Mouse (Mus musculus) liver, embryonic 11.5 days (tissue): ENCODE results near the gene Tnpo3. TPM values are rescaled to one million over a fixed set of nuclear protein-coding genes. Genes with fewer than 3 reads are reported as not detected.

ENCODE experiments used
- ATAC-seq: fragments of 200-750 bp; cut with Nextera tagmentation; replicated peaks from 2 replicates; pipeline ENCODE4 v1.8.0; 2017; ENCODE audit warnings: moderate number of reproducible peaks, mild to moderate bottlenecking, moderate TSS enrichment, moderate library complexity; ENCODE audit not compliant: low FRiP score
- DNase-seq: peaks from one replicate; pipeline ENCODE4 v3.0.0-alpha.2; 2017; ENCODE audit warnings: low spot score
- H3K27ac ChIP-seq: fragments of 300-500 bp; sonication (generic); 2 replicates; pipeline ENCODE4 v1.5.1; 2014; ENCODE audit warnings: mild to moderate bottlenecking, low read depth, low read length, control low read depth
- H3K27me3 ChIP-seq: fragments of 300-500 bp; sonication (generic); replicated peaks from 2 replicates; pipeline ENCODE4 v1.6.1; 2014; ENCODE audit warnings: low read length, mixed read lengths; ENCODE audit not compliant: control insufficient read depth, insufficient read depth
- H3K36me3 ChIP-seq: fragments of 300-500 bp; sonication (generic); 2 replicates; pipeline ENCODE4 v1.6.1; 2014; ENCODE audit warnings: mild to moderate bottlenecking, low read length, moderate library complexity, mixed read lengths; ENCODE audit not compliant: control insufficient read depth, insufficient read depth
- H3K4me1 ChIP-seq: fragments of 300-500 bp; sonication (generic); replicated peaks from 2 replicates; pipeline ENCODE4 v1.6.1; 2014; ENCODE audit warnings: low read length, mixed read lengths; ENCODE audit not compliant: control insufficient read depth, insufficient read depth
- H3K4me2 ChIP-seq: fragments of 300-500 bp; sonication (generic); 2 replicates; pipeline ENCODE4 v1.6.1; 2014; ENCODE audit warnings: mild to moderate bottlenecking, control low read depth, moderate library complexity
- H3K4me3 ChIP-seq: fragments of 300-500 bp; sonication (generic); 2 replicates; pipeline ENCODE4 v1.5.1; 2014; ENCODE audit warnings: low read depth, low read length, control low read depth
- H3K9ac ChIP-seq: fragments of 300-500 bp; sonication (generic); 2 replicates; pipeline ENCODE4 v1.6.1; 2014; ENCODE audit warnings: low read depth, low read length, control low read depth
- H3K9me3 ChIP-seq: fragments of 300-500 bp; sonication (generic); 2 replicates; pipeline ENCODE4 v1.6.1; 2016; ENCODE audit warnings: low read length, inconsistent platforms, mixed read lengths; ENCODE audit not compliant: control insufficient read depth
- WGBS: fragments of 180-500 bp; shearing (Covaris S2); extraction: QIAGEN DNeasy Blood & Tissue Kit; methylation state at CpG from one replicate; pipeline ENCODE4 v1.1.7; 2014; 5-methylcytosine and 5-hydroxymethylcytosine counted together
- polyA plus RNA-seq: library from polyadenylated mRNA; unstranded; fragments of >200 nt; fragmentation: Nextera tagmentation; extraction: Ambion mirVana; gene quantifications from 2 replicates; pipeline ENCODE4 v1.2.1, GENCODE M21; 2014

The Tnpo3 gene
- polyA plus RNA-seq, 1 experiment from 2014 or later: 86.5 TPM

- no peak overlapping the region for H3K4me3 ChIP-seq
- H3K36me3 ChIP-seq: peaks cover 9% of the 10 kb centered on the region; the same call in 1 of the 2 replicates
- H3K4me1 ChIP-seq: no peaks in the 10 kb centered on the region
- 91% methylated on average over 8 of the region's 8 CpGs for WGBS
- ATAC-seq (no peak), DNase-seq (no peak)
- H3K27ac ChIP-seq: no peak overlapping the region
- no peak overlapping the region for H3K4me2 ChIP-seq
- no peak overlapping the region for H3K9ac ChIP-seq
- H3K9me3 ChIP-seq: no peaks in the 10 kb centered on the region
- no peaks in the 10 kb centered on the region for H3K27me3 ChIP-seq
These were observed 70.2 kb downstream of the Tnpo3 start for GRCm38 (mm10) chr6:29539502-29539901.

- H3K9me3 ChIP-seq: no peaks in the 10 kb centered on the region
- H3K27me3 ChIP-seq: no peaks in the 10 kb centered on the region
- H3K27ac ChIP-seq: no peak overlapping the region
- H3K4me1 ChIP-seq: no peaks in the 10 kb centered on the region
- ATAC-seq: no peak
- no peak overlapping the region for H3K4me2 ChIP-seq
- DNase-seq: no peak
- H3K4me3 ChIP-seq: no peak overlapping the region
- H3K36me3 ChIP-seq: peaks cover 4% of the 10 kb centered on the region; the same call in 1 of the 2 replicates
- H3K9ac ChIP-seq: no peak overlapping the region
- WGBS: 82% methylated on average over 3 of the region's 3 CpGs
These were observed 72.5 kb downstream of the Tnpo3 start for GRCm38 (mm10) chr6:29537221-29537620.

GRCm38 (mm10) chr6:29536651-29537193, 73.0 kb downstream of the Tnpo3 start:
- Histone ChIP-seq H3K4me2 (no peak overlapping the region), H3K36me3 (peaks cover 4% of the 10 kb centered on the region; the same call in 1 of the 2 replicates), H3K27me3 (no peaks in the 10 kb centered on the region), H3K27ac (no peak overlapping the region), H3K9me3 (no peaks in the 10 kb centered on the region), H3K4me1 (no peaks in the 10 kb centered on the region), H3K9ac (no peak overlapping the region), H3K4me3 (no peak overlapping the region)
- DNase-seq (no peak), ATAC-seq (no peak)
- WGBS: 67% methylated on average over 4 of the region's 4 CpGs

GRCm38 (mm10) chr6:29535316-29535715, 74.4 kb downstream of the Tnpo3 start:
- Histone ChIP-seq H3K36me3 (peaks cover 3% of the 10 kb centered on the region; the same call in 1 of the 2 replicates), H3K4me2 (no peak overlapping the region), H3K9me3 (no peaks in the 10 kb centered on the region), H3K4me3 (no peak overlapping the region), H3K27me3 (no peaks in the 10 kb centered on the region; the same call in 1 of the 2 replicates), H3K4me1 (no peaks in the 10 kb centered on the region), H3K9ac (no peak overlapping the region), H3K27ac (no peak overlapping the region)
- ATAC-seq (no peak), DNase-seq (no peak)
- WGBS: 73% methylated on average over 6 of the region's 6 CpGs

GRCm38 (mm10) chr6:29530050-29530449, 79.6 kb downstream of the Tnpo3 start:
- no peak for DNase-seq
- Histone ChIP-seq H3K9me3 (no peaks in the 10 kb centered on the region), H3K27me3 (peaks cover 38% of the 10 kb centered on the region), H3K4me3 (no peak overlapping the region), H3K36me3 (no peaks in the 10 kb centered on the region), H3K27ac (no peak overlapping the region), H3K4me1 (peaks cover 9% of the 10 kb centered on the region), H3K9ac (no peak overlapping the region), H3K4me2 (peak overlapping the region; percentile 48; the same call in 1 of the 2 replicates)
- ATAC-seq: no peak
- 54% methylated on average over 4 of the region's 4 CpGs for WGBS

GRCm38 (mm10) chr6:29529444-29529820, 80.3 kb downstream of the Tnpo3 start:
- peak overlapping the region; percentile 30 for H3K4me3 ChIP-seq

GRCm38 (mm10) chr6:29528561-29529443, 80.9 kb downstream of the Tnpo3 start:
- Histone ChIP-seq H3K36me3 (no peaks in the 10 kb centered on the region), H3K27me3 (peaks cover 38% of the 10 kb centered on the region), H3K9ac (0 out of 2 replicates have a peak overlapping the region, but pooled peaks have one; percentile 25), H3K4me3 (peak overlapping the region; percentile 30), H3K9me3 (no peaks in the 10 kb centered on the region), H3K4me2 (peak overlapping the region; percentile 83), H3K4me1 (peaks cover 9% of the 10 kb centered on the region), H3K27ac (no peak overlapping the region)
- 22% methylated on average over 13 of the region's 13 CpGs for WGBS
- ATAC-seq: no peak
- no peak for DNase-seq

More at GRCm38 (mm10) chr6:29529444-29529820, 80.3 kb downstream of the Tnpo3 start:
- Histone ChIP-seq H3K4me2 (peak overlapping the region; percentile 48), H3K27me3 (peaks cover 38% of the 10 kb centered on the region), H3K36me3 (no peaks in the 10 kb centered on the region), H3K9me3 (no peaks in the 10 kb centered on the region), H3K9ac (0 out of 2 replicates have a peak overlapping the region, but pooled peaks have one; percentile 25), H3K27ac (no peak overlapping the region), H3K4me1 (peaks cover 9% of the 10 kb centered on the region)
- WGBS: 11% methylated on average over 2 of the region's 2 CpGs
- DNase-seq (no peak), ATAC-seq (no peak)

GRCm38 (mm10) chr6:29528165-29528505, 81.6 kb downstream of the Tnpo3 start:
- H3K36me3 ChIP-seq: no peaks in the 10 kb centered on the region
- DNase-seq (no peak), ATAC-seq (no peak)
- 14% methylated on average over 8 of the region's 8 CpGs for WGBS
- H3K27ac ChIP-seq: no peak overlapping the region
- no peak overlapping the region for H3K9ac ChIP-seq
- H3K9me3 ChIP-seq: no peaks in the 10 kb centered on the region
- H3K4me2 ChIP-seq: peak overlapping the region; percentile 83
- peaks cover 38% of the 10 kb centered on the region for H3K27me3 ChIP-seq
- peak overlapping the region; percentile 58 for H3K4me3 ChIP-seq
- H3K4me1 ChIP-seq: peaks cover 12% of the 10 kb centered on the region
